Mouse (Mus musculus): ENCODE results near the gene Krt23. TPM values are rescaled to one million over a fixed set of nuclear protein-coding genes. Genes with fewer than 3 reads are reported as not detected.

Krt23 gene
- polyA plus RNA-seq, 1 experiment from 2014 or later: 0.11 TPM

- no peaks in the 10 kb centered on the region for H3K4me1 ChIP-seq (ENCODE audit: control insufficient read depth, insufficient read depth, low read length)
- no peak overlapping the region for H3K9ac ChIP-seq (ENCODE audit: low read depth, low read length)
- ATAC-seq: no peak
- no peak overlapping the region for H3K4me3 ChIP-seq (ENCODE audit: low read depth, low read length)
- no peak overlapping the region for H3K4me2 ChIP-seq (ENCODE audit: low read length)
- WGBS: 10% methylated on average over 8 of the region's 8 CpGs
- H3K9me3 ChIP-seq (replicated peaks; ENCODE audit: control insufficient read depth, low read length, poor library complexity, severe bottlenecking): no peaks in the 10 kb centered on the region
- no peak overlapping the region for H3K27ac ChIP-seq (ENCODE audit: low read length)
- no peaks in the 10 kb centered on the region for H3K27me3 ChIP-seq (ENCODE audit: control insufficient read depth, insufficient read depth, low read depth, low read length)
- no peaks in the 10 kb centered on the region for H3K36me3 ChIP-seq (ENCODE audit: control insufficient read depth, insufficient read depth, low read length)
Measured at GRCm38 (mm10) chr11:99463155-99463554, 29.8 kb downstream of the Krt23 start.

DNA sequence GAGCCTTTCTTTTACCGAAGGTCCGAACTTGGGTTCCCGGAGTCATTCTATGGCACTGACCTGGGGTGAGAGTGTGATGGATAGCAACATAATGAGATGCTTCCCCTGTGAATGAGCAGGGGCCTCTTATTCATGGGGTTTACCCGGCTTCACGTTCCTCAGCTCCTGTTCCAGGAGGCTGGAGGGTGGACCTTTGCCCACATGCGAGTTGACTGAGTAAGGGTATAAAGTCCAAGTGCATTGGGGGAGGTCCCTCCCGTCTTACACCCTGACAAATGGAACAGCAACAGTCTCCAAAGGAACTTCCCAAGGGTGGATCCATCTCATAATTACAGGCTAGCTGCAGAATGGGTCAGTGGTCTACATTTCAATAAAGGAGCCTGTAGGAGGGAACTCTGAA is 31.2 kb downstream of the Krt23 start:
- 70% methylated on average over 7 of the region's 7 CpGs for WGBS
- no peak for ATAC-seq
- Histone ChIP-seq H3K27me3 (ENCODE audit: control insufficient read depth, insufficient read depth, low read depth, low read length) (no peaks in the 10 kb centered on the region), H3K9me3 (replicated peaks; ENCODE audit: control insufficient read depth, low read length, poor library complexity, severe bottlenecking) (no peaks in the 10 kb centered on the region), H3K36me3 (ENCODE audit: control insufficient read depth, insufficient read depth, low read length) (no peaks in the 10 kb centered on the region), H3K4me3 (ENCODE audit: low read depth, low read length) (no peak overlapping the region), H3K27ac (ENCODE audit: low read length) (no peak overlapping the region), H3K4me2 (ENCODE audit: low read length) (no peak overlapping the region), H3K4me1 (ENCODE audit: control insufficient read depth, insufficient read depth, low read length) (no peaks in the 10 kb centered on the region), H3K9ac (ENCODE audit: low read depth, low read length) (no peak overlapping the region)

GRCm38 (mm10) chr11:99458887-99459286 is 34.0 kb downstream of the Krt23 start:
- Histone ChIP-seq H3K9me3 (replicated peaks; ENCODE audit: control insufficient read depth, low read length, poor library complexity, severe bottlenecking) (no peaks in the 10 kb centered on the region), H3K4me1 (ENCODE audit: control insufficient read depth, insufficient read depth, low read length) (no peaks in the 10 kb centered on the region), H3K4me2 (ENCODE audit: low read length) (no peak overlapping the region), H3K9ac (ENCODE audit: low read depth, low read length) (no peak overlapping the region), H3K27ac (ENCODE audit: low read length) (no peak overlapping the region), H3K36me3 (ENCODE audit: control insufficient read depth, insufficient read depth, low read length) (no peaks in the 10 kb centered on the region), H3K4me3 (ENCODE audit: low read depth, low read length) (no peak overlapping the region), H3K27me3 (ENCODE audit: control insufficient read depth, insufficient read depth, low read depth, low read length) (no peaks in the 10 kb centered on the region)
- WGBS: 74% methylated on average over 7 of the region's 7 CpGs
- ATAC-seq: no peak

GRCm38 (mm10) chr11:99454759-99455158 is 38.2 kb downstream of the Krt23 start:
- no peak overlapping the region for H3K4me2 ChIP-seq (ENCODE audit: low read length)
- no peak overlapping the region for H3K9ac ChIP-seq (ENCODE audit: low read depth, low read length)
- H3K4me1 ChIP-seq (ENCODE audit: control insufficient read depth, insufficient read depth, low read length): no peaks in the 10 kb centered on the region
- H3K27ac ChIP-seq (ENCODE audit: low read length): no peak overlapping the region
- WGBS: 71% methylated on average over 10 of the region's 10 CpGs
- H3K27me3 ChIP-seq (ENCODE audit: control insufficient read depth, insufficient read depth, low read depth, low read length): no peaks in the 10 kb centered on the region
- H3K36me3 ChIP-seq (ENCODE audit: control insufficient read depth, insufficient read depth, low read length): no peaks in the 10 kb centered on the region
- ATAC-seq: no peak
- no peak overlapping the region for H3K4me3 ChIP-seq (ENCODE audit: low read depth, low read length)
- no peaks in the 10 kb centered on the region for H3K9me3 ChIP-seq (replicated peaks; ENCODE audit: control insufficient read depth, low read length, poor library complexity, severe bottlenecking)

- Histone ChIP-seq H3K9ac (ENCODE audit: low read depth, low read length) (no peak overlapping the region), H3K27ac (ENCODE audit: low read length) (no peak overlapping the region), H3K36me3 (ENCODE audit: control insufficient read depth, insufficient read depth, low read length) (no peaks in the 10 kb centered on the region), H3K4me3 (ENCODE audit: low read depth, low read length) (no peak overlapping the region), H3K27me3 (ENCODE audit: control insufficient read depth, insufficient read depth, low read depth, low read length) (no peaks in the 10 kb centered on the region), H3K4me2 (ENCODE audit: low read length) (no peak overlapping the region), H3K9me3 (replicated peaks; ENCODE audit: control insufficient read depth, low read length, poor library complexity, severe bottlenecking) (no peaks in the 10 kb centered on the region), H3K4me1 (ENCODE audit: control insufficient read depth, insufficient read depth, low read length) (no peaks in the 10 kb centered on the region)
- 85% methylated on average over 4 of the region's 4 CpGs for WGBS
- ATAC-seq: no peak
Measured at GRCm38 (mm10) chr11:99454044-99454443, 38.9 kb downstream of the Krt23 start.

GRCm38 (mm10) chr11:99448769-99449168 is 44.2 kb downstream of the Krt23 start:
- H3K9me3 ChIP-seq (replicated peaks; ENCODE audit: control insufficient read depth, low read length, poor library complexity, severe bottlenecking): no peaks in the 10 kb centered on the region
- no peaks in the 10 kb centered on the region for H3K36me3 ChIP-seq (ENCODE audit: control insufficient read depth, insufficient read depth, low read length)
- H3K27me3 ChIP-seq (ENCODE audit: control insufficient read depth, insufficient read depth, low read depth, low read length): no peaks in the 10 kb centered on the region
- H3K4me3 ChIP-seq (ENCODE audit: low read depth, low read length): no peak overlapping the region
- no peaks in the 10 kb centered on the region for H3K4me1 ChIP-seq (ENCODE audit: control insufficient read depth, insufficient read depth, low read length)
- WGBS: 70% methylated on average over 2 of the region's 2 CpGs
- H3K4me2 ChIP-seq (ENCODE audit: low read length): no peak overlapping the region
- no peak overlapping the region for H3K9ac ChIP-seq (ENCODE audit: low read depth, low read length)
- no peak for ATAC-seq
- H3K27ac ChIP-seq (ENCODE audit: low read length): no peak overlapping the region

DNA sequence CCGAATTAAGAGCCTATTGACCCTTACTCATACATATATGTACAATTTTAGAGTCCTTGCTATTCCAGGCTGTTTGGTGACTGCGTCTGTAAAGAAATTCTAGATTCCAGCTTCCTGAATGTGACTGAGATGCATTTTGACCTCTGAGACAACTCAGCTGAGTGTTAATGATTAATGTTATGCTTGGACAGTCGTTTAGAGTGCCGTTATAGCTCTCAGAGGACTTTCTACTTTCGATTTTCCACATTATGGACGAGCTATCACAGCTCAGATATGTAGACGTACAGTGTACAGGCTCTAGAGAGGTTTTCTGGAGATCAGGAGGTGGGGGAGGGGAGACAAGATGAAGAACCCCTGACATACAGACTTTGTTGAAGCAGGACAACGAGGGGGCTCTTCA is 51.7 kb downstream of the Krt23 start:
- Histone ChIP-seq H3K36me3 (ENCODE audit: control insufficient read depth, insufficient read depth, low read length) (no peaks in the 10 kb centered on the region), H3K4me1 (ENCODE audit: control insufficient read depth, insufficient read depth, low read length) (no peaks in the 10 kb centered on the region), H3K4me2 (ENCODE audit: low read length) (no peak overlapping the region), H3K27me3 (ENCODE audit: control insufficient read depth, insufficient read depth, low read depth, low read length) (no peaks in the 10 kb centered on the region), H3K27ac (ENCODE audit: low read length) (no peak overlapping the region), H3K4me3 (ENCODE audit: low read depth, low read length) (no peak overlapping the region), H3K9me3 (replicated peaks; ENCODE audit: control insufficient read depth, low read length, poor library complexity, severe bottlenecking) (no peaks in the 10 kb centered on the region), H3K9ac (ENCODE audit: low read depth, low read length) (no peak overlapping the region)
- 77% methylated on average over 8 of the region's 8 CpGs for WGBS
- no peak for ATAC-seq

DNA sequence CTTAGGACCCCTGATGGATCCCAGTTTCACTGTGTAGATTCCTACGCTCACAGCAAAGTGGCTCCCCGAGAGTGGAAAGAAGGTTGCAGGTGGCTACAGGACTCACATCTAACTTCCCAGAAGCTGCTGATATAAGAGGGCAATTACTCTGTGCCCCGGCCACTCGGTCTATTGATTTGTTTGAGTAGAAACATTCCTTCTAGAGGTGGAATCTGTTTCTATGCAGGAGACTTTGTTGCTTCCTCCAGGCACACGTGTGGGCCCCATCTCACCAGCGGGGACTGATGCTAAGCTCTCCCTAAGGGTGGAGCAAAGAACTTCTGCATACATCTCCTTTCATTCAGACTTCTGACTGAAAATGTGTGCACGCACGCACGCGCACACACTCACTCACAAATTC is 53.5 kb downstream of the Krt23 start:
- Histone ChIP-seq H3K4me3 (ENCODE audit: low read depth, low read length) (no peak overlapping the region), H3K4me2 (ENCODE audit: low read length) (no peak overlapping the region), H3K27ac (ENCODE audit: low read length) (no peak overlapping the region), H3K9ac (ENCODE audit: low read depth, low read length) (no peak overlapping the region), H3K36me3 (ENCODE audit: control insufficient read depth, insufficient read depth, low read length) (no peaks in the 10 kb centered on the region), H3K27me3 (ENCODE audit: control insufficient read depth, insufficient read depth, low read depth, low read length) (no peaks in the 10 kb centered on the region), H3K9me3 (replicated peaks; ENCODE audit: control insufficient read depth, low read length, poor library complexity, severe bottlenecking) (no peaks in the 10 kb centered on the region), H3K4me1 (ENCODE audit: control insufficient read depth, insufficient read depth, low read length) (no peaks in the 10 kb centered on the region)
- no peak for ATAC-seq
- WGBS: 65% methylated on average over 10 of the region's 10 CpGs

- Histone ChIP-seq H3K4me1 (ENCODE audit: control insufficient read depth, insufficient read depth, low read length) (no peaks in the 10 kb centered on the region), H3K27ac (ENCODE audit: low read length) (no peak within 1 kb of the TSS), H3K4me2 (ENCODE audit: low read length) (no peak within 1 kb of the TSS), H3K9me3 (replicated peaks; ENCODE audit: control insufficient read depth, low read length, poor library complexity, severe bottlenecking) (no peaks in the 10 kb centered on the region), H3K27me3 (ENCODE audit: control insufficient read depth, insufficient read depth, low read depth, low read length) (no peaks in the 10 kb centered on the region), H3K9ac (ENCODE audit: low read depth, low read length) (no peak within 1 kb of the TSS), H3K36me3 (ENCODE audit: control insufficient read depth, insufficient read depth, low read length) (no peaks in the 10 kb centered on the region), H3K4me3 (ENCODE audit: low read depth, low read length) (no peak within 1 kb of the TSS)
- WGBS: 72% methylated on average over 10 of the region's 10 CpGs
- no peak for ATAC-seq
Measured at GRCm38 (mm10) chr11:99437972-99438371, 55.0 kb downstream of the Krt23 start, which contains the start of gene Krt20. Krt20 (minus strand) TSS chr11:99438150.

GRCm38 (mm10) chr11:99436625-99437024 is 56.3 kb downstream of the Krt23 start:
- H3K9me3 ChIP-seq (replicated peaks; ENCODE audit: control insufficient read depth, low read length, poor library complexity, severe bottlenecking): no peaks in the 10 kb centered on the region
- H3K4me1 ChIP-seq (ENCODE audit: control insufficient read depth, insufficient read depth, low read length): no peaks in the 10 kb centered on the region
- H3K4me2 ChIP-seq (ENCODE audit: low read length): no peak overlapping the region
- H3K9ac ChIP-seq (ENCODE audit: low read depth, low read length): no peak overlapping the region
- no peak for ATAC-seq
- H3K4me3 ChIP-seq (ENCODE audit: low read depth, low read length): no peak overlapping the region
- no peaks in the 10 kb centered on the region for H3K27me3 ChIP-seq (ENCODE audit: control insufficient read depth, insufficient read depth, low read depth, low read length)
- WGBS: 52% methylated on average over 4 of the region's 4 CpGs
- no peaks in the 10 kb centered on the region for H3K36me3 ChIP-seq (ENCODE audit: control insufficient read depth, insufficient read depth, low read length)
- no peak overlapping the region for H3K27ac ChIP-seq (ENCODE audit: low read length)

Data from midbrain, embryonic 16.5 days (tissue).